In genomic region chr3:149342511-149342910, GRCm38 (mm10) we compare ENCODE assay signal across 19 mouse cellular contexts.
DNase-seq lines count a peak whose midpoint lies in the region; ATAC-seq and TF ChIP-seq lines count a peak whose summit lies in the region.
"Had no signal": no experiment of that assay in that cellular context is flagged by ENCODE, and none has a peak within 500 bp of the region (broad histone marks: within the 10 kb centered on the region; RNA-seq: fewer than 3 reads in every experiment).

No protein-coding gene starts in this region.

- 0 out of 2 replicates have a peak, but pooled peaks cover 8% of the 10 kb centered on the region for H3K4me1 ChIP-seq in forebrain, postnatal 0 days (ENCODE audit: insufficient read depth)
- H3K4me1 ChIP-seq: embryonic facial prominence, embryonic 15.5 days had no signal

- 0 out of 2 replicates have a peak, but pooled peaks have one; percentile 15 for ATAC-seq in frontal cortex, adult (ENCODE audit: low TSS enrichment)
- peak; percentile 60 for ATAC-seq in forebrain, postnatal 0 days
- ATAC-seq: hindbrain, postnatal 0 days had no signal

- no peaks in the 10 kb centered on the region for H3K36me3 ChIP-seq in forebrain, postnatal 0 days (ENCODE audit: insufficient read depth)
- H3K36me3 ChIP-seq: embryonic facial prominence, embryonic 15.5 days; hindbrain, embryonic 13.5 days had no signal

- H3K9ac ChIP-seq in forebrain, postnatal 0 days, result no peak overlapping the region
- H3K9ac ChIP-seq: embryonic facial prominence, embryonic 15.5 days; hindbrain, embryonic 13.5 days had no signal

- H3K4me3 ChIP-seq in forebrain, postnatal 0 days (ENCODE audit: low read depth, low read length), result no peak overlapping the region
- H3K4me3 ChIP-seq in gastrocnemius, adult 2 months, result no peak overlapping the region
- H3K4me3 ChIP-seq: embryonic facial prominence, embryonic 15.5 days; erythroblast, embryonic 14.5 days; hindbrain, embryonic 13.5 days had no signal

- H3K9me3 ChIP-seq in forebrain, postnatal 0 days (ENCODE audit: low read length), result no peaks in the 10 kb centered on the region
- H3K9me3 ChIP-seq: embryonic facial prominence, embryonic 15.5 days; hindbrain, embryonic 13.5 days had no signal

- no peaks in the 10 kb centered on the region for H3K27me3 ChIP-seq in forebrain, postnatal 0 days (ENCODE audit: insufficient read depth, low read length)
- H3K27me3 ChIP-seq: embryonic facial prominence, embryonic 15.5 days; hindbrain, embryonic 13.5 days had no signal

- no peak for DNase-seq in frontal cortex, postnatal 25 days (ENCODE audit: low spot score in 2 of 2)
- peak; percentile 5 for DNase-seq in layer of hippocampus, adult 9-10 months (ENCODE audit: low spot score)
- no peak for DNase-seq in layer of hippocampus, adult 8-10 months (ENCODE audit: low spot score in 2 of 2)
- peak; percentile 64 for DNase-seq in brain, embryonic 14.5 days (ENCODE audit: low read depth)
- peak; percentile 28 for DNase-seq in forebrain, postnatal 0 days
- DNase-seq in gastrocnemius, adult 2 months, result no peak
- DNase-seq: adrenal gland, adult 2 months; adrenal gland, postnatal 25 days; cerebellum, adult 11 months; cerebellum, adult 8-10 months; embryo, embryonic 11 days; gastrocnemius, postnatal 14 days; heart, postnatal 10 days; kidney, adult 11 months had no signal

- intact Hi-C loops in gastrocnemius, adult 2 months (cut with DNase I), result no loop called here

- no peak for TF ChIP-seq CTCF in brain, embryonic 14.5 days (IDR thresholded peaks at IDR 0.05; ENCODE audit: borderline replicate concordance, extremely low read depth, insufficient read depth, insufficient read length)
- no peak for TF ChIP-seq CTCF in forebrain, postnatal 0 days (IDR thresholded peaks at IDR 0.05; ENCODE audit: low read depth)
- TF ChIP-seq CTCF in gastrocnemius, adult 2 months (IDR thresholded peaks at IDR 0.05), result no peak

- H3K27ac ChIP-seq in forebrain, postnatal 0 days (ENCODE audit: low read depth, low read length), result no peak overlapping the region
- no peak overlapping the region for H3K27ac ChIP-seq in gastrocnemius, adult 2 months
- H3K27ac ChIP-seq: embryonic facial prominence, embryonic 15.5 days; hindbrain, embryonic 13.5 days; hindbrain, postnatal 0 days had no signal

- no peak for TF ChIP-seq POLR2A in brain, embryonic 14.5 days (IDR thresholded peaks at IDR 0.05; ENCODE audit: borderline replicate concordance, extremely low read depth, insufficient read depth, insufficient read length, poor library complexity, severe bottlenecking)

- H3K4me2 ChIP-seq in forebrain, postnatal 0 days (ENCODE audit: low read depth), result no peak overlapping the region
- H3K4me2 ChIP-seq: embryonic facial prominence, embryonic 15.5 days; hindbrain, embryonic 13.5 days had no signal

- 24% methylated on average over 6 of the region's 6 CpGs for WGBS in forebrain, postnatal 0 days

Comparison
In these comparisons a context has a peak if more than half of its experiments do, and no peak if none do; other contexts are left out.
1. DNase-seq: peak in layer of hippocampus, adult 9-10 months (single experiment), brain, embryonic 14.5 days (single experiment) and forebrain, postnatal 0 days (single experiment); none in frontal cortex, postnatal 25 days (0 of 2), layer of hippocampus, adult 8-10 months (0 of 2) and gastrocnemius, adult 2 months (single experiment).